Mouse (Mus musculus): ENCODE data around the gene Nabp1.
"Not testable (repeated sequence)": the region's sequence is repeated elsewhere in the genome, so short reads cannot be mapped to it uniquely, and the experiment has no call there.

The Nabp1 gene

DNA sequence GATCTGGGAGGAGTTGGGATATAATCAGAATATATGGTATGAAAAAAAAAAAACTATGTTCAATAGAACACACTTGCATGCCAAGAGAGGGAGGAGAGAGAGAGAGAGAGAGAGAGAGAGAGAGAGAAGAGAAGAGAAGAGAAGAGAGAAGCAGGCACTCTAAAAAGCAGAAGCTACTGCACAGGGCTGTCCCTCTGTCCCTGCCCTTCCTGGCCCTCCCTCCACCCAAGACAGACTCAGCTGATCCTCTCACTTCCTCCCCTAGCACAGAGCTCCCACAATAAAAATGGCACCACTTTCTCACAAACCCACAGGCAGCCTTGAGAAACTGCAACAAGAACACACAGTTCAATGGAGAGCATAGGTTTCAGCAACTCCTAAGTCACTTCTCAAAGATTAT lies 2.2 kb upstream of the Nabp1 start:
- peak in 1 of 2 experiments; percentile 28 for DNase-seq

DNA sequence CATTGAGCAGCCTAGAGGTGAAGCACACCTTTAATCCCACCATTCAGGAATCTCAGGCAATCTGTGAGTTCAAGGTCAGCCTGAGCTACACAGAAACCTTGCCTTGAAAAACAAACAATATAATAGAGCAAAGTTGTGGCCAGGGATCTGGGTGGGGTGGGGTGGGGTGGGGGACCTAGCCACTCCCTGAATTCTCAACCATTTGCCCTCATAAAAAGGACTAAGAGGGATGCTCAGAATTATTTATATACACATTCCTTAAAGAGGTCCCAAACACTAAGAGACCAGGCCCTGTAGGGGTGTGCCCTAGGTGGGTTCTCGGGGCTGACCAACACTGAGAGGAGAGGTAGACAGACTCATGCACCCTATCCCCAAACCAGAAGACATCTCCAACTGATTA lies 1.5 kb upstream of the Nabp1 start:
- no peak for DNase-seq

DNA sequence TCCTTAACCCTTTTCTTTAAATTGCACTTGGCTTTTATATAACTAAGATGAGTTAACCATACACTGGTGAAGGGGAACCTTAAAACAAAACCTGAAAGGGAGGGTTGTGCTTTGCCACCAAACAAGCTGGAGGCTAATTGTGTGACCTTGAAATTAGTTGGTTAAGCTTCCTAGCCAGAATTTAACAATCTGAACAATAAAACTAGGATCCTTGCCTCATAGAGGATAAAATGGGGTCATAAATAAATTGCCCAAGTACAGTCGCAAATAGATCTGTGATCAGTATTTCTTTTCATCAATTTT lies 753 bp upstream of the Nabp1 start:
- no peak for DNase-seq

DNA sequence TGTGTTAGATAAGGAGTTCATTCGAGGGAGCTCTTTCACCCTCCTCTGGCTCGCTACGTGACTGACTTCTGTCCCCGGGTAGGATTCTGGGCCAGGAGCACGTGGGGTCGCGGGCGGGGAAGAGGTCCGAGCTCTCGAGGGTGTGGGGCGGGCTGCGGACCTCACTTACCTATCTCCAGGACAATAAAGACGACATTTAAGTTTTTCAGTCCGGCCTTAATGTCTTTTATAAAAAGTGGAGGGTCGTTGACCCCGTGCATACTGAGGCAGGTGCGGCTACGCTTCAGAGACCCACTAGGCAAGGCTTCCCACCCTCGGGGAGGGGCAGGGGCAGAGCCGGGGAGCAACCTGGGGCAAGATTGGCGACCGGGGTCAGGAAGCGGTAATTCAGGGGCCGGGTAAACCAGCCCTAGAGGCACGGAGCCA lies 556 bp downstream of the Nabp1 start:
- peak; percentile 51 to 64 for DNase-seq

DNA sequence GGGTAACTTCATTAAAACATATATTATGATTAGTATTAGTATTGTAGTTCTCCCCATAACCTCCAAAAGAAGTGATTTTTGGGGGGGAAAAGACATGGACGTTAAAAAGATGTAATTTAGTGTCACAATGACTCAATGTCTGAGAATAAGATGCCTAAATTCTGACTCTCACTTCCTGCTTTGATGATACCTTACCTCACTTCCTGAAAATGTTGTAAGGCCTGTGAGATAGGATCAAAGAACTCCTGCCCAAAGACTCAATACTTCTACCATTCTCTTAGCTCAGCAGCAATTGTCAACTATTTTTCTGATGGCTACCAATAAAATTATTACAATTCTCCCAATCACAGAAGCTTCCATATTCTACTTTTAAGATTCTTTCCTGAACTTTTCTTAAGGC lies 1.8 kb downstream of the Nabp1 start:
- DNase-seq, result no peak

DNA sequence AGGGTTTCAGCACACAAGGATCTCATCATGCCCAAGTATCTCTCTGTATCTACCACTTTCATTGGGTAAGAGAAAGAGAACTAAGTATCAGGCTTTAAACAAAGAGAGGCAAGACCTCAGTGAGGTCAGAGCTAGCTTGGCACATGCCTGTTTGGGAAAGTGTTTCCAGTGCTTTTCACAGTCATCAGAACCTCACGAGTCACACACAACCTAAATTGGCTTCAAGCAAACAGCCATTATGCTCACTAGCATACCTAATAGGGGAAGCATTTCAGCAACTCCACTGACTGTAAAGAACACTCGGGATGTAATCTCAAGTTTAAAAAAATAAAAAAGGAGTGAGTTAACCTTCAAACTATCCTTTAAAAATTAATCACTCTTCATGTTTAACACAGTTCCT lies 10.1 kb downstream of the Nabp1 start:
- DNase-seq, result no peak

DNA sequence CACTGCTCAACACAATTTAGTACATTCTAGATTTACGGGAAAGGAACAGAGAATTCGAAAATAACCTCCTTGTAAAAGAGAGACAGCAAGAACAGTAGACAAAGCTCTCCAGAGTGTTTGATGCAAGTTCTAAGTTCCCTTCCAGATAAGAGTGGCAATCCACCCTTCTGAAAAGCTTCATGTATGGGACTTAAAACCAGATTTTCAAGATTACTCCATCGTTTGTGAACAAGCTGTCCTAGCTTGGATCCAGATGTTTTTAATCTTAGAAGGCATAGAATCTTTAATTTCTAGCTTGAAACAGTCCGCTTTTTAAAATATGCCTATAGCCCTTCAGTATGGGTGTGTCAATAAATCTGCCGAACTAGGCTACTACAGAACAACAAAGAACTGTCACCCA lies 11.0 kb downstream of the Nabp1 start:
- no peak for DNase-seq

DNA sequence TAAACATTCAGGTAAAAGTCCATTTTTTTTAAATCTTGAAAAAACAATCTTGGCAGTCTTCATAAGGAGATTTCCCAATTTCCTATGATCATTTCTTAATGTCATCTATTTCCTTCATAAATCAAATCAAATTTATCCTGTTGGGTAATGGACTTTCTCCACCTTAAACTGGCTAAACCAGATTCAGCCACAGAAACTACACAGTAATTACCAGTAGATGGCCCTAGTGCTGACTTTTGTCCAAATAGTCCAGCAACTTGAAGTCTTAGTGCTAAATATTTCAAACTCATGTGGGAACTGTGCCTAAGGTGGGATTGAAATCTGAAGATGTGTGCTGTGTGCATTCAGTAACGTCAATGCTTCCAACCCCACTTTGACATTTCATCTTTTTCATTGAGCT lies 11.8 kb downstream of the Nabp1 start:
- no peak for DNase-seq

DNA sequence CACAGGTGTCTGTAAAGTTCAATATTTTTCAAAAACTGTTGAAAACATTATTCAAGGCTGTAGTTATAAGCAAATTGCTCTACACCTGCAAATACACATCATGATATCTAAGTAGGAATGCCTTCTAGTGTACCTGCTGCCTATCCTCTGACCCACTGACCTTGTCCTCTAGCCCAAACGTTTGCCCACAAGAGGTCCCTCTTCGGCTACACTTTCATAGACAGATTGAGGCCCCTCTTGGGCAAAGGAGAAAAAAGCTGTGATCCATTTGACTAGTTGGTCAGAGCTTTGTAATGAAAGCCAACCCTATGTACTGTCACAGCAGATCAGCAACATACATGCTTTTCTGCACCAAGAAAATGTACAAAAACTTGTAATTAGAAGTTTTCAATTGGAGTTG lies 12.9 kb downstream of the Nabp1 start:
- no peak for DNase-seq

DNA sequence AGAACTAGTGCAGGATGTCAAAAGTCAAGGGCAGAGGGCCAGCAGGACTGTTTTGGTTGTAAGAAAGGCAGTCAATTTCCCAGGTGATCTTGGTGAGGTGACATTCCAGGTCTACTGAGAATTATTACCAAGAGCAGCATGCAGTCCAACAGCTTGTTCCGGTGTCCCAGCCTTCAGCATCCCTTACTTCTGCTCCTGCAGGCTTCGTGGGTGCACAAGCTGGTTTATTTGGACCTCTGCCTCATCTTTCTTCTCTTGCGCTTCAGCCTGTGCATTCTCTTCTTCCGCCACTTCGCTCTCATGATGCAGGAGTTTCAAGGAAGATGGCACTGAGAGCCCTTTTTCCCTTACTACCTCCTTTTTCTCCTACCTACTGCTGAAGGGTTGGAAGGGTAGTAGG lies 15.2 kb downstream of the Nabp1 start:
- no peak for DNase-seq

DNA sequence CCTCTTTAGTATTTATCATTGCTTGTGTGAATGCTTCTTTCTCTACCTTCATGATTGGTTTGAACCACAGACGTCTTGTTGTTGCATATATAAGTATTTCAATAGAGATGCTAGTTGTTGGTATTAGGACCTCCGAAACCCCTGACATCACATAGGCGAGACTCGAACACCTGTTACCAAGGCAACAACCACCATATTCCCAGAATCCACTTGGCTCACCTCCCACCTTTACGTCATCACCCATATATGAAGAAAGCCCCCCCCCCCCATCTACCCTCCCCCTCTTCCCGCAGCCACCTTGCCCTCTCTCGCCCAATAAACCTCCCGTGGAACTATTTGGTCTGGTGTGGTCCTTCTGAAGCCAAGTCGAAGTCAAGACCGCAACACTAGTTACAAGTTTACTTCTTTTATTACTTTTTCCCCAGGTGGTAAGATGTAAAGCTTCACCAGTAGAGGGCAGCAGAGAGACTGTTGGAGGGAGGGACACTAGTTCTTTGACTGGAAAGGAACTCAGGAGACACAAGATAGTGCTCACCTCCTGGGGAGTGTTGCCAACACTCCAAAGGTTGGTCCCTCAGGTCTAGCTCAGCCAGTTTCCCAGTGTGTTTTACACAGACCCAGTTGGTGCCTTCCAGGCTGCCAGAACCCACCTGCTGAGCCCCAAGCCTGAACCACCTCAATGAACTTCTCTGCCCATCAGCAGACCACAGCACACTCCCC lies 19.3 kb downstream of the Nabp1 start:
- DNase-seq, result peak; percentile 9 to 44

DNA sequence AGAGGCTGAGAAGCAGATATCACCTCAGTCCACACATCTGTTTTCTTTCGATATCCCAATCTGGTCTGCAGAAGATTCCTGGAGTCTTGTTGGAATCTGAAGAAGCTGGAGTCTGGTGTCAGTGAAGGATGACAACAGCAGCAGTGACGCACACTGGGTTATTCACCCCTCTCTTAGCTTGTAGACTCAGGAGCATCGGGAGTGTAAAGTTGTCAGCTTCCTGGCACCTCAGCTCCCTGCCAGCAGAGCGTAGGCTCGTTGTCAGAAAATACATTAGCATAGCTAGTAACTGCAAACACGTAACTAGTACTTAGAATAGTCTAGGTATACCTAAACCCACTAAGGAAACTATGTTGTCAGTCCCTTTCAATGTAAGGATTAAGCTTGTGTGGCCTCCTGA lies 20.1 kb downstream of the Nabp1 start:
- DNase-seq, result no peak

DNA sequence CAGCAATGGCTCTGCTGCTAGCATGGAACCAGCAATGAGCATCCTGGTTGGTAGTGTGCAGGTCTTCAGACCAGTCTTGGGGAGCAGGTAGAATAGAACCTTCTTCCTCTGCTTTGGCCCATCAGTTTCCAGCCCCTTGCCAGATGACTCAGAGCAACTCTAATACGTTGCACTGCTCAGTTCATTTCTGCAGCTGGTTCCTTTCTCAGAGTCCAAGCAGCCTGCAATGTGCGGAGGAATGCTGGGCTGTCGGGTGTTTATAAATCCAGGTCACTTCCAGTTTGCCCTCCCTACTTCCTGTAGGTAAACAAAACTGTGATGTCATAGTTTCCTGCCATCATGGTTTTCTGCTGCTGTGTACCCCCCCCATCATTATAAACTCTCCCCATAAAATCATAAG lies 21.0 kb downstream of the Nabp1 start:
- DNase-seq, result no peak

DNA sequence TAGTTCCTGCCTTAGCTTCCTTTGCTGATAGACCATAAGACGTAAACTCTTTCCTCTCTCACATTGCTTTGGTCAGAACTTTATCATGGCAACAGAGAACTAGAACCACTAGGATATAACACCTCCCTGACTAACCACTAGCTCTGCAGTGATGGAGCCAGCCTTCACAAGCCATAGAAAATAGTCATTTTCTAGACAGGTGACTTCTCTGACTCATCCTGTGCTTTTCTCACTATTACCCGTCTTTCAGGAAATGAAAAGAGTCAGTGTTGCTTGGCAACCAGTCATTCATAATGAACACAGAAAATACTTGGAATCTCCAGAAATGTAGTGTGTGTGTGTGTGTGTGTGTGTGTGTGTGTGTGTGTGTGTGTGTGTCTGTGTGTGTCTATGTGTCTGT lies 29.4 kb downstream of the Nabp1 start:
- no peak for DNase-seq

DNA sequence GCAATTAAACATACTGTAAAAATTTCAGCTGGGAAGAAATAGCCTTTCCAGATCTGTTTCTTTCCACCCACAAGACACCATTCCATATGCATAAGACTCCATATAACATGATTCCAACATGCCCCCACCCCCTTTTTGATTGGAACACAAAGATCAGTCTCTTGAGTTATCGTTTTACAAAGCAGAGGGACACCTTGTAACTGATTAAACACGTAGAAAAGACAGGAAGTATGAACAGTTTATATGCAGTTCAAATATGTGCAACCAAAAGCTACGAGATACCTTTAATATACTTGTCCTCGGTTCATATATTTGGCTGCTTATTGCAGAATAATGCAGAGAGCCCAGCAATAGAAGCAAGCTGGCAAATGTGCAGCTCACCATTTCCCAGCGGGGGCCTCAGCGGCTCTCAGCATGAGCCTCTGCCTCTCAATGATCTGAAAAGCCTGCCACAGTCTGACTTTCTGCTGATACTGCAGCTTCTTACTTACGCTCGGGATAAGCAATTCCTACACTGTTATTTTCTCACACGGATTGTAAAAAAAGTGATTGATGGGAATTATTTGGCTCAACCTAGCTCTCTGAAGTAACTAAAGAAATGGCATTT lies 32.3 kb downstream of the Nabp1 start:
- no peak for DNase-seq

DNA sequence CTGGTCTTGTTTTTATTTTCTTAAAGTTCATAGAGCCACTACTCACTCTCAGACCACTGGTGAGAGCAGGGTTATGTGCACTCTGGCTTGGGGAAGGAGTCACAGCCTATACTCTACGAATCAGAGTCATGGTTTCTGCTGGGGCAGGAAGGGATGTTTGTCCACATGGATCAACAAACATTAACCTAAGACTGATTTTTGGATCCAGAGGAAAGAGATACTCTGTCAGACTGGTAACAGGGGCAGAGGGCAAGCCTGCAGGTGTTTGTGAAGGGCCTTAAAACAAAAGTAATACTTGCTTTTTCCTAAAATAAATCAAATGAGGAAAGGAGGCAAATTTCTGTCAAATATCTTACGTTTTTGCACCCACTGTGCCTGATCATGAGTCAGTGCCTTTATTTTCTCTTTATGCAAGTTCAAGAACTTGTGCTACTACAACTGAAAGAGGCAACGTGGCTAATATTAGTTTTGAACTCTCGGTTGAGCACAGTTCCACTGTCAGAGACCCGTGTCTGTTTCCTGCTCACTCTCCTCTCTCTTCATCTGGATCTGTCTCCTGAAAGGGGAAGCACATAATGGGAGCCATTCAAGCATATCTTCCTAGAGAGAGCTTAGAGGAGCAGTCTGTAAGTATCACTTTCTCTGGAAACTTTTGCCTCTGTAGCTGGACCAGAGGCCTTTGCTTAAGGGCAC lies 32.9 kb downstream of the Nabp1 start:
- no peak for DNase-seq

DNA sequence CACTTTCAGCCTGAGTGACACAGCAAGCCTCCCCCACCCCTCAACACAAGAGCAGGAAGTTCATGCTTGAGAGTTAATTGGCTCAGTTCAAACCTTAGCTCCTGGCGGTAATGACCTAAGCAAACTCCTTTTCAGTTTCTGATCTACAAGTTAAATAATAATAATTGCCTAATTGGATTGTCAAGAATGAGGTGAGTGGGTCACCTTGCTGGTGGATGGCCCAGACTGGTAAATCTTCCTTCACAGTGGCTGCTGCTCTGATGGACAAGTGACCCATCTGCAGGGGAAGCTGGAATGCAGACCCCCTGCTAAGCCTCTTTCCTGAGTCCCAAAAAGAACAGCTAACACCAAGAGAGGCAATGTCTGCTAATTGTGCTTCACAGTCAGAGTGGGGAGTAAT lies 48.5 kb downstream of the Nabp1 start:
- no peak for DNase-seq

DNA sequence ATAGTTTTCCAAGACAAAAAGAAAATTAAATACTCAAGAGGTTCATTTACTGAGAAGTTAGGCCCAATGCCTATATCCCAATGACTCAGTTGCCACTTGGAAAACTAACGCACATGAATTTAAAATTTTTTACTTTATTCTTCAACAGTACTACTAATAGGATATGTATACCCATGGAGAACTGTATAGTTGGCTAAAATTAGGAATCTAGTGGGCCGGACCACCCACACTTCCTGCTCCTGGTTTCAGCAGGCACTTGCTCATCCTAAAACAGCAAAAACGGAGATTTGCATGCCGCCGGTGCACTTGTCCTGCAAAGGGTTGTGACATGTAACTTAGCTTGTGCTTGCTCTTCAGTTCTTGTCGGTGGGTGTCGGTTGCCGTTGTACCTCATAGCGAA lies 51.9 kb downstream of the Nabp1 start:
- no peak for DNase-seq

DNA sequence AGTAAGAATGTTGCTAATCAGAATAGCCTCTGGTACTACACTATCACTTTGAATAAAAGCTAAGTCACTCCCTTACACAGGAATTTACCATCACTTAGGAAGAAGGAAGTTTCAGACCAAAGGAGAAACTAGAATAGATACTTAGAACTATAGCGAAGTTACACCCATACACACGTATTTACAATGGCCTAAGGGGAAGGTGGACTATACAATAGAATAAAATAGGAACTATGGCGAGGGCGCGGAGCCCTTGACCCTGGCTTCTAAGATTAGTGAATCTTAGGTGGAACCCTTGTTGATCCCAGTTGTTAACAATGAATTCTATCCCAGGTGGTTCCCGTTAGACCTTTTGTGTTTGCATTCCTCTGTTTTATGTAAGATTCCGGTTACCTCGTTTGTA lies 57.2 kb downstream of the Nabp1 start:
- DNase-seq, result not testable (repeated sequence)

DNA sequence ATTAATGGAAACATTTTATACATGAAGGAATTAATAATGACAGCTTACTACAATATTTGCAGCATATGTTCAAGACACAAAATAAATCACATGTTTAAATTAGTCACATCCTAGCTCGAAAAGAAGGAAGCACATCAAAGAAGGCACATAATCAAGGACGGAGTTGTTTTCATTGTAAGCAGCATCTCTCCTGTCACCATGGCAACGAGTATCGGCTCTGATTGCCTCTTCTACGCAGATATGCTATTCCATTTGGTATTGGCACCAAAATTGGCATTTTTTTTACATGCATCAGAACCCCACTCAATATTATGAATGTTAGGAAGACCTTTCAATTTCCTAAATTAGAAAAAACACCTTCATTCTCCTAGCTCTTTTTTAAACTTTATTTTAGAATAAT lies 59.5 kb downstream of the Nabp1 start:
- no peak for DNase-seq
